Mouse (Mus musculus) c-Kit-positive CD71-positive TER-119-positive erythroid progenitor cells, embryonic 14.5 days (primary cell): ENCODE results near the gene Greb1.

Experiments used
- DNase-seq: peaks from one replicate; pipeline ENCODE4 v3.0.0-alpha.2; 2013; ENCODE audit warnings: low spot score

The Greb1 gene

DNA sequence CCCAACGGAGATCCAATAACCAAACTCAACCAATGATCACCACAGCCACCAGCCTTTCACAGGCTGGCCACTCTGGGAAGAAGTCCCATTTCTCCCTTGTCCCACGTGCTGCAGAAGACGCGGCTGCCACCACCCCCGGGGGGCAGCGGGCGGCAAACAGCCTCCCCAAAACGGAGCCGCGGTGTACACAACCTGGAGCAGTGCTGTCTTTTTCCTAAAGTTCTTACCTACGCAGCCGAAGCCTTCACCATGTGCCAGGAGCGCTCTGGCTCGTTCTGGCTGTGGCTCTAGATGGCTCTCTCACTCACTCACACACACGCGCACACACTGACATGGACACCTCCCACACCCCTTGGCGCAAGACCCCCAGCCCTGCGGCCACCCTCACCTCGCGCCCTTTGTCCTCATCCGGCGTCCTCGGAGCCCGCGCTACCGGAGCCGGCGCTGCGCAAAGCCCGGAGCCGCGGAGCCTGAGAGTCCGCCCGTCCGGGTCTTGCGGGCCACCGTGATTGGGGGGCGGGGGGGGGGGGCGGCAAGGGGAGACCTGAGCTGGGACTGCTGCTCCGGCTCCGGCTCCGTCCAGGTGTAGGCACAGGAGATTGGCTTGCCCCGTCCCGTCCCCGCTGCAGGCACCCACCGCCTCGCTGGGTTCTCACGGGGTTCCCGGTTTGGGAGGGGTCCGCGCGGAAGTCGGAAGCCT lies at the start of gene Greb1:
Gene Greb1 (minus strand): TSS at position 628 of the 700 bp plus-strand sequence.
- DNase-seq, result no peak

DNA sequence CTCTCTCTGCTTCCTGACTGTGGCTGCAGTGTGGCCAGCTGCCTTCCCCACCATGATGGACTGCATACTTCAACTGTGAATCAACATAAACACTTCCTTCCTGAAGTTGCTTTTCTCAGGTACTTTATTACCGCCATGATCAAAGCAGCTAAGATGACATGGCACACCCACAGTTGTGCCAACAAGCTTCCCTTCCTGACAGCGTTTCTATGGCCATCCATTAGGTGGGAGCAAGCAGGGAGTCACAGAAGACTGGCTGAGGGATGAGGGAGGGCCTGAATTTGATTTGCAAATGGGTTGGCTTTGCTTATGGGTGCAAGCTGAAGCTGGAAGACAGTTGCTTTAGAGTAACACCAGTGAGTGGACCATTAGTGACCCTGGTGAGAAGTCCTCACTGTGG lies 49.1 kb upstream of the Greb1 start:
- no peak for DNase-seq

DNA sequence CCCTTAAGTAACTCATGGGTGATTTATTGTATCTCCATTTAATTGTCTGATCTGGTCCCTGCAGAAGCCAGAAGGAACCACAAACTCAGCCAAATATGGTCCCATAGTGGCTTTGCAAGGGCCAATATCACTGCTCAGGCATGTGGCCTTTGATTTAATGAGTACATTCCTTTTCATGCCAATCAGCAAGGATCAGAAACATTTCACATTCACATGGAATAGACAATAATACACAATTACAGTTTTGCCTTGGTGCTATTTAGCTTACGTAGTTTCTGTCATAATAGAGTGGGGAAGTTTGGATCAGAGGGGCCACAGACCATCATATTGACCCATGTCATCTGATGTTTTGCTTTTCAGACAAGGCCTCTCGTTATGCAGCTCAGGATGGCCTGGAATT lies 47.8 kb upstream of the Greb1 start:
- no peak for DNase-seq

DNA sequence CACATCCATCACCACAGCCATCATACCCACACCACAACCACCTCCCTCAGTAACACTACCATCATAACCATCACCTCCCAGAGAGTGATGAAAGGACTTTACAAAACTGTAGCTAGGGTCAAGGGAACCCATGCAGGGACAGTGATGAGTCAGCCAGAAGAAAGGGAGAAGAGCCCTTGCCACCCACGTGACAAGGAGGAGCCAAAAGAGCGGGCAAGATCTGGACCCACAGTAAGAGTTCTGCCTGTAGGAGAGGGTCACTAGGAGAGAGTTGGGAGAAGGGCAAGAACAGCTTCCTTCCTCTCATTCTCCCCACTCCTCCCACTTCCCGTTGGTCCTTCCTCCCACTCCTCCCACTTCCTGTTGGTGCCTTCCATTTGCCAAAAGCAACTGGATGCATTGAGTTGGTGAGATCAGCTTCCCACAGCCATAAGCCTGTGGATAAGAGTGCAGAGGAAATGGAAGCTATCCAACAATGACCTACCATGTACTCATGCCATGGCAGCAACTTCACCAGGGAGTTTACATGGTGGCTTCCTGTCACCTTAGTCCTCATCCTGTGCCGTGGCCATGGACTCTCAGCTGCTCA lies 46.6 kb upstream of the Greb1 start:
- no peak for DNase-seq

DNA sequence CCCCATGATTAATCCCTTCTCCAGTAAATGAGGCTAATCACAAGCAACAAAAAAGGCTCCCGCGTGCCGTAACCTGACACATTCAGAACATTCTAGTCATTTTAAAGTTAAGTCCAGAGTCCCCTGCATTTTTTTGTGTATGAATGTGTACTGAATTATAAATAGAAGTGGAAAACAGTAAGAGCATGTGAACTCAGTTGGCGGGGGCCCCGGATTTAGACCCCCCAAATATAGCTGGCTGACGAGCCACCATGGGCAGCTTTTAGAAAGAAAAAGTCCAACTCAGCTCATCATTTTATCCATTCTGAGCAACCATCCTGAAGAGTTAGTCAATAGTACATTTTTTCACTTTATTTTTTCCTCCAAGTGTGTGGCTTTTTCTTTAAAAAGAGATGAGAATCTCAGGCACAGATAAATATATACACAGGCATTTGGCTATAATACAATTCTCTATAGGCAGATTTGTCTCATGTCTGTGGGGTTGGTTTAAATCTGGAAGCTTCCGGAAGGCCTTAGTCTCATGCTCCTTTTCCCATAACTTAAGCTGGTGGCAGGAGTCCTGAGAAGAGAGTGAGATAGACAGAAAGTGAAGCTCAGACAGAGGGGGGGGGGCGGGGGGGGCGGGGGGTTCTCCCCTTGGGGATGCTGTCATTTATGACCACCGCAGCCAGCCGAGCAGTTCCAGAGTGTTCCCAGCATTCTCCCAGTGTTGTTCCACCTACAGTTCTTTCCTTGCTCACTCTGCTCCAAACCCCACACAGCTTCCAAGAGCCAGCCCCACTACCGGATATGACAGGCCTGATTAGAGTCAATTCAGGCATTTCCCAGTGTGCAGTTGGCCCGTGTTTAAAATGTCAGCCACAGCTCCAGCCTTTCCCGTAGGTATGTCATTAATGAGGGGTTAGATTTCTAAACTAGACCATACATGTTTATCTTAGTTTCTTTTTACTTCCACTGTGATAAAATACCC lies 44.2 kb upstream of the Greb1 start:
- no peak for DNase-seq

DNA sequence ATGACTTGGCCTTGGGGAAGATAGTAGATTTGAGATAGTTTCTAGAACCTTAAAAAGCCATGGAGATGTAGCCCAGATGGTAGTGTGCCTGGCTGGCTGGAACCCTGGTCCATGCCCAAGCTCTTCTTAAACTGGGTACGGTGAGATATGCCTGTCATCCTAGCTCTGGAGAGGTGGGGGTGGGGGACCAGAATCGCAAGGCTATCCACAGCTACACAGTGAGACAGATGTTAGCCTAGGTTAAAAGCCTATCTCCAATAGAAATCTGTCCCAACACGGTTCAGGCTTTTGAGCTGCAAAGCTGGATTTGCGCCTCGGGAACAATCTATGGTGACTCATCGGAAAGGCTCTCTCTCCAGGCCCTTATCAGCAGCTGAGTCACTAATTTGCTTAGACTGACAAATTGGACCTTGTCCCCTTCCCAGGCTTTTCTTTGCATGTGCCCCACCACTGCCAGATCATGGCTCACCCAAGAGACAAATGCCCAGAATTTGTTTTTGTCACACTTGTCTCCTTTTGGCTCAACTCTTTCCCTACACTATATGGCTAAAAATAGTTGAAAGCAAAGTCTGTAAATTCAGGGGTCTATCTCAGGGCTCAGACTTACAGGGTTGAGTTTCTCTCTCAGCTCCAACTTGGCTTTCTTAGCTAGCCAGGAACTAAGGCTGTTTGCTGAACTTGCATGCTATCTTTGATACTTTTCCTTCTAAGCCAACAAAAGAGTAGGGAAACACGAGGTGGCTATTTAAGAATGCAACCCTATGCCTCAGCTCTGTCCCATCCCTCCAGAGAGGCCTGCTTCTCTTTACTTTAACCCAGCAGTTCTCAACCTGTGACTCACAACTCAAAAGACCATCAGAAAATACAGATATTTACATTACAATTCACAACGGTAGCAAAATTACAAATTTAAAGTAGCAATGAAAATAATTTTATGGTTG lies 40.4 kb upstream of the Greb1 start:
- DNase-seq, result no peak

DNA sequence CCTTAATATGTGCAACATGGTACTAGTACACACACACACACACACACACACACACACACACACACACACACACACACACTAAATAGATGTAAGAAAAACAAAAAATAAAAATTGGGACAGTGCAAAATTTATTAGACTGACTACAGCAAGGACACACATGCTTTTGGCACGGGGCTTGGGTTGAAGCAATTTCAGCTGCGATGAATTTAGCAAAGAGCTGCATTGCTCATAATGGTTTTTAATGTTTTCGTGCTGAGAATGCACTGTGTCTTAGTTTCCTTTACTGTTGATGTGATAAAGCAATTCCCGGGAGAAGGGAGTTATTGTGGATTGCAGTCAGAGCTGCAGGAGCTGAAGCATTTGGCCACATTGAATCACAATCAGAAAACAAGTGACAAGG lies 37.1 kb upstream of the Greb1 start:
- DNase-seq, result no peak

DNA sequence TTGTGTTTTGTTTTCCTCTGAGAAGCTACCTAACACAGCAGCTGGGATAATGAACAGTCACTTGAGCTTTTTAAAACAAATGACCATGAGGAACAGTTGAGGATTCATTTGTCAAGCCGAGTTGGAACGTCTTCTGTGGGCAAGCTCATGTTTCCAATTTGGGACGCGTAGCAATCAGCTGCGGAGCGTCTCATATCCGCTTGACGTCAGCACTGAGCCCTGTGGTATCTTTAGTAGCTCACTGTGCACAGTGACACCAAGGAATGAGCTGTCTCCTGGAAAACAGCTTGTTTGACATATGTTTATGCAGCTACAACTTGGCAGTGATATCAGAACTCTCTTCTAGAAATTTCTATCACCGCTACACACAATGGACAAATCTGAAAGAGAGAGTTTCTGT lies 35.5 kb upstream of the Greb1 start:
- DNase-seq, result no peak

DNA sequence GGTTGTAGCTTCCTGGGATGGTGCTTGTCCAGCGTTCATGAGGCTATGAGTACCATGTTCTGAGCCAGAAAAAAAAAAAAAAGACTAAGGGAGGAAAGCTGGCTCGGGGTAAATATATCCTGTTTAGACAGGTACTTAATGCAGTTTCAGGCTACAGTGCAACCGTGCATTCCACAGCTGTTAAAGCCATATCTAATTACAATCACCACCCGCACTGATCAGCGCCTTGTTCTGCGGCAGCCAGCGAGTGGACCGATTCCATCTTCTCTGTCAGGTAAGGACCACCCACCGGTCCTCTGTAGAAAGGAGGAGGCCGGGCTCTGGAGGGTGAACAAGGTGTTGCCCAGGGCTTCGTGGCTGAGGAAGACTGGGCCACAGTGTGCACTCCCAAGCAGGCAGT lies 34.0 kb upstream of the Greb1 start:
- no peak for DNase-seq

DNA sequence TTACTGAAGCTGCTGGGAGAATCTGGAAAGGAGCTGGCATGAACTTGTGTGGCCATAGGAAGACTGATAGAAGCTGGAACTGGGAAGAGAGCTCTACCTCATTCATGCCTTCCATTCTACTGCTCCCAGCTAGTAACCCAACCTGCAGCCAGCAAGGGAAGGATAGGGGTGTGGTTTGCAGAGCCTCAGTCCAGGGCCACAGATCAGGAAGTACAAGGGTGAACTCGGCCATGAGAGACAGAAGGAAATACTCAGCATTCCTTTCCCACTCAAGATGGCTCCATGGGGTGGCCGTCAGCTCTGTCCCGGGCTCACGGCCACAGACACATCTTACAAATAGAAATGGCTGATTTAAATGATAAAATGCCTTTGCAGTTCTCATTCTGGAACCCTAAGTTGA lies 30.4 kb upstream of the Greb1 start:
- DNase-seq, result no peak

DNA sequence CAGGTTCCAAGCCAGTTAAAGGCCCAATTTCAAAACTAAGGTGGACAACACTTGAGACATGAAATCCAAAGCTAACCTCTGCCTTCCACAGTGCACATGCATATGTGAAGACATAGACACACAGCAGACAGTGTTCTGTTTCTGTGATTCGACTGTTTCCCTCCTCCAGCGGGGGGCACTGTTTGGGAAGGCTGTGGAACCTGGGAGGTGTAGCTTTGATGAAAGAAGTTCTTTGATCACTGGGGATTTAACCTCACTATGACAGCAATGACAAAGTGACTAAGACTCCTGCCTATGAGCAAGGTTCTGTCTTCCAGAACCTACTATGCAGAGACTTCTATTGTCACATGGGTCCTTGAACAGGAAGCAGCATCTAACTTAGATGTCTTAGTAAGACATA lies 29.1 kb upstream of the Greb1 start:
- no peak for DNase-seq

DNA sequence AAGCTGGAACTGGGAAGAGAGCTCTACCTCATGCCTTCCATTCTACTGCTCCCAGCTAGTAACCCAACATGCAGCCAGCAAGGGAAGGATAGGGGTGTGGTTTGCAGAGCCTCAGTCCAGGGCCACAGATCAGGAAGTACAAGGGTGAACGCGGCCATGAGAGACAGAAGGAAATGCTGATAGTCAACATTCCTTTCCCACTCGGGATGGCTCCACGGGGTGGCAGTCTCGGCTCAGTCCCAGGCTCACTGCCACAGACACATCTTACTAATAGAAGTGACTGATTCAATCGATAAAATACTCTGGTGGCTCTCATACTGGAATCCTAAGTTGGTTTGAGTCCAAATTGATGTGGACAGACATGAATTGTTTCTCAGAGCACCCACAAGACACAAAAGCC lies 27.8 kb upstream of the Greb1 start:
- DNase-seq, result no peak

DNA sequence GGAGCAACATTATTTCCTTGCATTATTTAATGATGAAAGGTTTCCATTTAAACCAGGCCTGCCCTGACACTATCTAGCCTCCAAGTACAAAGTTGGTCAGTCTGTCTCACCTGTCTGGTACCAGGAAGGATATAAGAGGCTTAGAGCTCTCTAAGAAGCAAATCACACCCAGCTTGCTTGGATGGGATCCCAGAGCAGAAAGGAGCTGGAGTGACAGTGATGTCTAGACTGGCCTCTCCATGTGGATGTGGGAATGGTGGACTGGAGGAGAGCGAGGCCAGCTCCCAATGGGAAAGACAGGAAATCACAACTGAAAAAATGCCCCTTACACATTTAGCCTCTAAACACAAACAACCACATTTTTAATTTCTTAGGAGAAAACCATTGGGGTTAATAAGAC lies 23.0 kb upstream of the Greb1 start:
- no peak for DNase-seq

DNA sequence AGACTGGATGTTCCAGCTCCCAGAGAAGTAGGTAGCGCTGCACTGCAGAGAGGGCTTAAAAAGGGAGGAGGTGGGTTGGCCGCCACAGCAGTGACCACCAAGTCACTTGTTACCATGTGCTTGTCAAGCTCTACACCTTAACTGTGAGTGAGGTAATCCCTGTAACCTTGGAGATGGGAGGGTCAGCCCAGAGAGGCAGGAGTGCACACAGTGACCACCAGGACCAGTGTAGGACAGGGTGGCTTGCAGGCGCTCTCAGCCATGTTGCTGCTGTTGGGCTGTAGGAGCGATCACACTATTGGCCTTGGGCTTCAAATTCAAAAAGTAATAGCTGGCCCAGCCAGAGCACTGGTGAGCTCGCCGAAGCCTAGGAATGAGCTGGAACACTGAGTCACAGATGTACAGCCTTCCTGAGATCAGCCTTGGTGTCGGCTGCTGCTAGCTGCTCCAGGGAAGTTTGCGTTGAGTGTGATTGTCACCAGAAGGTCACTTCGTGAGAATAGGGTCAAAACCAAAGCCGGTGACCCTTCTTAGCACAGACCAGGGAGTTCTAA lies 21.6 kb upstream of the Greb1 start:
- DNase-seq, result no peak

DNA sequence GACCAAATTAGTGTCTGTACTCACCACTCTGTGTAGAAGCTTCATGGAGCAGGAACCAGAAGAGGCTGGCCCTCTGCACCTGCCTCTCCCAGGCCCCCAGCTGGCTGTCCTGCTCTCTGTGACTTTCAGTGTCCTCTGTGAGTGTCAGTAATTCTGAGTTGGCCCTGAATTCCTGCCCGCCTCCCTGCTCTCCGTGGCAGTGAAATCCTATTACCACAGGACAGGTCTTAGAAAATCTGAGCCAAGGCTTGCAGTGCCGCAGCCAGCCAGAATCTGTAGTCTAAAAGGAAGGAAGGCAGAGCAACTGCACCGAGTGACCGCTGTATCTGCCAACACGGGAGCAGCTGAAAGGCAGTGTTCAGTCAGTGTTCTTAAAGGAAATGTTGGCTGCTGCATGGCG lies 20.1 kb upstream of the Greb1 start:
- DNase-seq, result no peak

DNA sequence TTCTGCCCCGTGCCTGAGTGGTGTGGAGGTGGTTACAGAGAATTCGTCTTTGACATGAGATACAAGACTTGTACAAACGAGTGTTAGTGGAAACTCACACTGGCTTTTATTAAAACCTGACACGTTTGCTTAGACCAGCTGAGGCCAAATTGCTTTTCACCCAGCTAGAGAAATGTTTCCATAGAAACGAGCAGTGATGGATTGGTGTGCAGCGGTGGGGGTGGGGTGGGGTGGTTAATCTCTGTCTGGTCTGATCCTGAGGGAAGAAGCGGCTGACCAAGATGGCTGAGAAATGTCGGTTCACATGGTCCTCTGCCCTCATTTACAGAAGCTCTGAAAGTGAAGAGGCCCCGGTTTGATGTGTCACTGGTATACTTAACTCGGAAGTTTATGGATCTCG lies 17.8 kb upstream of the Greb1 start:
- no peak for DNase-seq

DNA sequence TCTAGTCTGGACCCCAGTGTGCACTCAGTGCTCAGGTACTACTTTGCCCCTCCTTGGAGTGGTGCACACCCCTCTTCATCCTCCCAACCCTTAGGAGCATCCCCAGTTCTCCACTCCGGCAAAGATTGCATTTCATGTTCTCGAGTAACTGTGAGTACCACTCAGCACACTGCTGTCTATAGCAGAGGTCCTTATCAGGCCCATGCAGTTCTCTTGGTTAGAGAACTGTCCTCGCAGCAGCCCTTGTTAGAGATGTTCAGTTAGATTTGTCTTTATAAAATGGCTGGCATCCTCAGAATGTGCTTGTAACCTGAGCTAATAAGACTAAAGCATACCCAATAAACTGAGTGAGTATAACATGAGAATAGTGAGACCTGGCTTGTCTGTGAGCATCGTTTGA lies 16.5 kb upstream of the Greb1 start:
- DNase-seq, result no peak

DNA sequence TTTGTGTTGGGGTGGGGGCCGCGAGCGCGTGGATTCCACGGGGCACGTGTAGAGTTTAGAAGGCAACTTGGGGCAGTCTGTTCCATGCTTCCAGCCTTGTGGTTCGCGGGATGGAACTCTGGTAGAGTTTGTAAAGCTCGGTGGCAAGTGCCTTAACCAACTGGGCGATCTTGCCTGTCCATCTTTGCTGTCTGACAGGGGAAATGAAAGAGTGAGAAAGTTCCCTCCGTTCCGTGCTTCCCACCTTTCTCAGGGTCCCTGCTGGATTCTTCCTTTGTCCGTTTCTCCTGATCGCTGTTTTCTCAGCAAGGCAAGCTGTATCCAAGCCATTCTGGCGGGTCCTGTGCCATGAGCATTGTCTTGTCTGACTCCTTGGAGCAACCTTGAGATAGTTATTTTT lies 10.8 kb upstream of the Greb1 start:
- peak; percentile 38 for DNase-seq

DNA sequence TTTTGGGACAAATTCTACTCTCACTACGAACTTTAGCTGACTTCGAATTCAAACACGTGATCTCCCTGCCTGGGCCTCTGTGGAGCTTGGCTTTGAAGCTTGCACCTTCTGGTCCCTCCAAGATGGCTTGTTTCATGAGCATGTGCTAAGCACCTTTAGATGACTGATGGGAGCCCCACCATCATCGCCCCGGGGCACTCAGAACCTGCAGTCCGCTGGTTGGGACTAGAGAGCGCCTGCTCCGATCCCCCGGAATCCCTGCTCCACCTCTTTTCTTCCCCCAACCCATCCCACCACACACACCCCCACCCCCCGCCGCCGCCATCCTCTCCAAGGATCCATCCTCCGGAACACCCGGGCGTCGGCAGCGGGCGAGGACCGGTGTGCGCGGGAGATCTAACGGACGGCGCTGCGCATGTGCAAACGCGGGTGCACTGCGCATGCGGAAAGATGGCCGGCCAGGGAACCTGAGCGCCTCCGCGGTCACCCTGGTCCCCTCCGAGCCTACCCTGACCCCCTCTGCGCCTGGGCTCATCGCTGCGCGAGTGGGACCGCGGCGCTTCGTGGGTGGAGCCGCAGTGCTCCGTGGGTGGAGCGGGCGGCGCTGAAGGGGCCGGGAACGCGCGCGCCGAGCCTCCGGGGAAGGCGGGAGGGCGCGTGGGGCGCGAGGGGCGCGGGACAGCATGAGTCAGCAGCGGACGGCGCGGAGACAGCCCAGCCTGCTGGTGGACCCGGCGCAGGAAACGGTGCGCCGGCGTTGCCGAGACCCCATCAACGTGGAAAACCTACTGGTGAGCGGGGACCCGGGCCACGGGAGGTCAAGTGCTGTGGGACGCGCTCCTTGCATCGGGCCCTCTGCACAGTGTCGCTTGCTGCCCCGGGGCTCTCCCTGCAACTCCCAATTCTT lies 10.1 kb upstream of the Greb1 start, which contains the start of gene E2f6:
Gene E2f6 (plus strand): TSS at position 439 of the 907 bp plus-strand sequence.
- DNase-seq, result peak; percentile 66

DNA sequence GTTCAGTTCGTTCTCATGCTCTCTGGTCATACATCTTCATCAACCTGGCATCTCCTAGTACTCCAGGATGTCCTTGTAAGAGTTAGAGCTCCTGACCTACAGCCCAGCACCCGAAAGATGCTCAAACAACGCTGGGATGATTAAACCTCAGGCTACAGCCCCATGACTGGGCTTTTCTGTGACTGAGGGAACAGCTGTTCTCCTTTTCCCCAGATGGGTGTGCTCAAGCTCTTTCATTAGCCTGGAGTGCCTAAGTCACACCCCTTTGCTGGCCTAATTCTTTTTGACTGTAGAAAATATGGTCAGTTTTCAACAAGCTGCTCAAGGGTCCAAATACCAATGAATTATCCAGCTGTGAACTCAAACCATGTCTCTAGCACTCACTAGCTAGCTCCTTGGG lies 7.4 kb upstream of the Greb1 start:
- DNase-seq, result no peak
